26 mouse cellular contexts compared by ENCODE assay signal in genomic region chr2:75048071-75048470, GRCm38 (mm10).
"Had no signal": no experiment of that assay in that cellular context is flagged by ENCODE, and none has a peak within 500 bp of the region (broad histone marks: within the 10 kb centered on the region; RNA-seq: fewer than 3 reads in every experiment).

No protein-coding gene starts in this region.

- H3K9me3 ChIP-seq: heart, embryonic 13.5 days; heart, embryonic 15.5 days; hindbrain, embryonic 13.5 days; hindbrain, embryonic 15.5 days; kidney, embryonic 15.5 days; limb, embryonic 10.5 days; limb, embryonic 12.5 days; liver, embryonic 13.5 days; liver, embryonic 15.5 days had no signal

- H3K27me3 ChIP-seq: heart, embryonic 13.5 days; heart, embryonic 15.5 days; hindbrain, embryonic 13.5 days; hindbrain, embryonic 15.5 days; kidney, embryonic 15.5 days; liver, embryonic 13.5 days had no signal

- H3K27ac ChIP-seq: heart, embryonic 13.5 days; heart, embryonic 15.5 days; hindbrain, embryonic 13.5 days; hindbrain, embryonic 15.5 days; hindbrain, postnatal 0 days; kidney, embryonic 15.5 days; kidney, postnatal 0 days; left cerebral cortex, adult 2 months; limb, embryonic 10.5 days; limb, embryonic 12.5 days; liver, embryonic 13.5 days; liver, embryonic 15.5 days had no signal

- DNase-seq: gastrocnemius, postnatal 14 days; gastrocnemius, postnatal 36 days; heart, adult 18-20 months; heart, postnatal 14 days; heart, postnatal 36 days; kidney, adult 11 months; kidney, adult 2 months; kidney, adult 9 months; kidney, postnatal 14 days; kidney, postnatal 36 days; layer of hippocampus, adult 9-11 months; layer of hippocampus, postnatal 36 days; liver; liver, embryonic 13.5 days; liver, postnatal 0 days had no signal

- H3K4me1 ChIP-seq: heart, embryonic 13.5 days; heart, embryonic 15.5 days; hindbrain, embryonic 15.5 days; kidney, embryonic 15.5 days; liver, embryonic 13.5 days; liver, embryonic 15.5 days had no signal

- H3K4me3 ChIP-seq: heart, embryonic 13.5 days; heart, embryonic 15.5 days; hindbrain, embryonic 13.5 days; hindbrain, embryonic 15.5 days; kidney, embryonic 15.5 days; left cerebral cortex, adult 2 months; limb, embryonic 10.5 days; limb, embryonic 12.5 days; liver, embryonic 13.5 days; liver, embryonic 15.5 days had no signal

- H3K36me3 ChIP-seq: heart, embryonic 13.5 days; heart, embryonic 15.5 days; hindbrain, embryonic 13.5 days; hindbrain, embryonic 15.5 days; kidney, embryonic 15.5 days; limb, embryonic 10.5 days; limb, embryonic 12.5 days; liver, embryonic 13.5 days; liver, embryonic 15.5 days had no signal
